Mouse (Mus musculus) liver, embryonic 11.5 days (tissue): ENCODE measurements around the gene Cib2. TPM values are rescaled to one million over a fixed set of nuclear protein-coding genes. Genes with fewer than 3 reads are reported as not detected.
"Not testable (repeated sequence)": the region's sequence is repeated elsewhere in the genome, so short reads cannot be mapped to it uniquely, and the experiment has no call there.

Experiments used
- ATAC-seq: fragments of 200-750 bp; cut with Nextera tagmentation; replicated peaks from 2 replicates; pipeline ENCODE4 v1.8.0; 2017; ENCODE audit warnings: moderate number of reproducible peaks, mild to moderate bottlenecking, moderate TSS enrichment, moderate library complexity; ENCODE audit not compliant: low FRiP score
- DNase-seq: peaks from one replicate; pipeline ENCODE4 v3.0.0-alpha.2; 2017; ENCODE audit warnings: low spot score
- H3K27ac ChIP-seq: fragments of 300-500 bp; sonication (generic); 2 replicates; pipeline ENCODE4 v1.5.1; 2014; ENCODE audit warnings: mild to moderate bottlenecking, low read depth, low read length, control low read depth
- H3K27me3 ChIP-seq: fragments of 300-500 bp; sonication (generic); replicated peaks from 2 replicates; pipeline ENCODE4 v1.6.1; 2014; ENCODE audit warnings: low read length, mixed read lengths; ENCODE audit not compliant: control insufficient read depth, insufficient read depth
- H3K36me3 ChIP-seq: fragments of 300-500 bp; sonication (generic); 2 replicates; pipeline ENCODE4 v1.6.1; 2014; ENCODE audit warnings: mild to moderate bottlenecking, low read length, moderate library complexity, mixed read lengths; ENCODE audit not compliant: control insufficient read depth, insufficient read depth
- H3K4me1 ChIP-seq: fragments of 300-500 bp; sonication (generic); replicated peaks from 2 replicates; pipeline ENCODE4 v1.6.1; 2014; ENCODE audit warnings: low read length, mixed read lengths; ENCODE audit not compliant: control insufficient read depth, insufficient read depth
- H3K4me2 ChIP-seq: fragments of 300-500 bp; sonication (generic); 2 replicates; pipeline ENCODE4 v1.6.1; 2014; ENCODE audit warnings: mild to moderate bottlenecking, control low read depth, moderate library complexity
- H3K4me3 ChIP-seq: fragments of 300-500 bp; sonication (generic); 2 replicates; pipeline ENCODE4 v1.5.1; 2014; ENCODE audit warnings: low read depth, low read length, control low read depth
- H3K9ac ChIP-seq: fragments of 300-500 bp; sonication (generic); 2 replicates; pipeline ENCODE4 v1.6.1; 2014; ENCODE audit warnings: low read depth, low read length, control low read depth
- H3K9me3 ChIP-seq: fragments of 300-500 bp; sonication (generic); 2 replicates; pipeline ENCODE4 v1.6.1; 2016; ENCODE audit warnings: low read length, inconsistent platforms, mixed read lengths; ENCODE audit not compliant: control insufficient read depth
- WGBS: fragments of 180-500 bp; shearing (Covaris S2); extraction: QIAGEN DNeasy Blood & Tissue Kit; methylation state at CpG from one replicate; pipeline ENCODE4 v1.1.7; 2014; 5-methylcytosine and 5-hydroxymethylcytosine counted together
- polyA plus RNA-seq: library from polyadenylated mRNA; unstranded; fragments of >200 nt; fragmentation: Nextera tagmentation; extraction: Ambion mirVana; gene quantifications from 2 replicates; pipeline ENCODE4 v1.2.1, GENCODE M21; 2014

Gene Cib2
- polyA plus RNA-seq, result 4.6 and 5.3 TPM in 2 replicates

DNA sequence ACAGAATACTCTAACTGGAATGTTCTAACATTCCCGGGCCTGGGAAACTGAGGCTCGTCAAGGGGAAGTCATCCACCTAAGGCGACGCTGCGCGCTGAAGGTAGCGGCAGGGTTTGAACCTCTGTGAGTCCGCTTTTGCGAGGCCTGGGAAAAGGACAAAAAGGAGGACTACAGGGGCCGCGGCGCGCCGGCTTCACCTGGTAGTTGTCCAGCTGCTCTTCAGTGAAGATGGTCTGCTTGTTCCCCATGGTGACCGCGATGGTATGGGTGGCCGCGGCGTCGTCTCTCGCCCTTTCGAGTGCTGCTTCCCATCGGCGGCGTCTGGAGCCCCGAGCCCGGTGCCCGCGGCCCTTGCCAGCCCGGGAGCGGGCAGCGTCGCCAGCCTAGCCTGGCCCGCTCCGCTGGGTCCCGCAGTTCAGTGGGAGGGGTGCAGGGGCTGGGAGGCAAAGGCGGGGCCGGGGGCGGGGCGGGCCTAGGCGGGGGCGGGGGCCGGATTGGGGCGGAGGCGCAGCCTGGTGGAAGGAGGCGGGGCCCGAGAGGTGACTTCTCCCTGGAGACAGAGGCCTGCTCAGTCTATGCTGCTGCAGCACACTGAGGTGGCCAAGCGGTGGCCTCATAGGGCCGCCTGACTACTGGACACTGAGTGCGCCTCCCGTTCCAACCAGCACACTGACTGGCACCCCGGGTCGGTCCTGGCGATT lies at the start of gene Cib2:
TSS of gene Cib2 (minus strand) at position 448 of the 701 bp plus-strand sequence.
- DNase-seq (peak; percentile 86), ATAC-seq (peak; percentile 97)
- Histone ChIP-seq H3K36me3 (no peaks in the 10 kb centered on the region), H3K4me1 (peaks cover 6% of the 10 kb centered on the region; the same call in 1 of the 2 replicates), H3K4me3 (peak within 1 kb of the TSS; percentile 59), H3K27me3 (peaks cover 7% of the 10 kb centered on the region; the same call in 1 of the 2 replicates), H3K9ac (peak within 1 kb of the TSS; percentile 62), H3K9me3 (no peaks in the 10 kb centered on the region), H3K27ac (no peak within 1 kb of the TSS), H3K4me2 (peak within 1 kb of the TSS; percentile 94)
- WGBS, result 3% methylated on average over 50 of the region's 54 CpGs

DNA sequence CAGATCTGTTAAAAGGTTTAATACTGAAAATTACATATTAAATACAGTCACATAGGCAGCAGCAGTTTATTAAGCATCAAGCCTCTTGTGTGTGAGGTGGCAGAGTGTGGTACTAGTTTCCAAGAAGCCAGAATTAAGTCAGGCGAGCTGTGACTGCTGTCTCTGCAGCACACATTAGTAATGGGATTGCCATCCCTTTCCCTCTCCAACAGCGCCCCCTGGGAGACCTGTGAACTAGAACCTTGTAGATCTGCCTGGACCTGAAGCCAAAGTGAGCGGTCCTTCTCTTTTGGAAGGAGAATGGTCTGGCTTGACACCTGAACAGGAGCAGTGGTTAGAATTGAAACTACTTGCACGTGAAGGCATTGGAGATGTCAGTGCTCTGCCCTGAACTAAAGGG lies 44.9 kb upstream of the Cib2 start:
- Histone ChIP-seq H3K4me2 (no peak overlapping the region), H3K27ac (no peak overlapping the region), H3K36me3 (peaks cover 18% of the 10 kb centered on the region), H3K9ac (no peak overlapping the region), H3K4me3 (no peak overlapping the region), H3K4me1 (no peaks in the 10 kb centered on the region), H3K27me3 (no peaks in the 10 kb centered on the region), H3K9me3 (no peaks in the 10 kb centered on the region)
- ATAC-seq (no peak), DNase-seq (peak; percentile 53)
- 59% methylated on average over 4 of the region's 4 CpGs for WGBS

DNA sequence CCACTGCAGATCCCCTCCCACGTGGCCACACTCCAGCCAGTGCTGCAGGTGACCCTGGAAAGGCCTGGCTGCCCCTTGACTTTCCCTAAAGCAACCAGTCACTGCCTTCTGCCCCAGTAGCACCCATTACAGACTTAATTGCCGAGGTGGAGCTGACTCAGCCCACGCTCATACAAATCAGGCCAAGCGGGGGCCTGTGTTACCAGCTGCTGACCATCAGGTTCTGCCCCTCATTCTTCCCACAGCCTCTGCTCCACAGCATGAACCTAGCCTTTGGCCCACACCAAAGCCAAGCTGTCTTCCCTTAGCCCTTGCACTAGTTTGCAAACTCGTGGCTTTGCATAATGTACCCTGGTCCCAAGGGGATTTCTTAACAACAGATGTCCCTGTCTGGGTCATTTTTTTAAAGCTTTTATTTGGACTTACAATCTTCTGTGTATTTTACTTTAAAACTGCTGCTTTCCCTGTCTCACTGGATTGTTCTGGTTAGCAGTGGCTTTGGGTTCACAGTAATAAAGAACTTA lies 44.2 kb upstream of the Cib2 start:
- Histone ChIP-seq H3K36me3 (peaks cover 18% of the 10 kb centered on the region), H3K27ac (no peak overlapping the region), H3K4me2 (no peak overlapping the region), H3K4me3 (no peak overlapping the region), H3K4me1 (no peaks in the 10 kb centered on the region), H3K9ac (no peak overlapping the region), H3K27me3 (no peaks in the 10 kb centered on the region), H3K9me3 (no peaks in the 10 kb centered on the region)
- ATAC-seq (no peak), DNase-seq (no peak)
- WGBS, result 87% methylated on average over 5 of the region's 5 CpGs

DNA sequence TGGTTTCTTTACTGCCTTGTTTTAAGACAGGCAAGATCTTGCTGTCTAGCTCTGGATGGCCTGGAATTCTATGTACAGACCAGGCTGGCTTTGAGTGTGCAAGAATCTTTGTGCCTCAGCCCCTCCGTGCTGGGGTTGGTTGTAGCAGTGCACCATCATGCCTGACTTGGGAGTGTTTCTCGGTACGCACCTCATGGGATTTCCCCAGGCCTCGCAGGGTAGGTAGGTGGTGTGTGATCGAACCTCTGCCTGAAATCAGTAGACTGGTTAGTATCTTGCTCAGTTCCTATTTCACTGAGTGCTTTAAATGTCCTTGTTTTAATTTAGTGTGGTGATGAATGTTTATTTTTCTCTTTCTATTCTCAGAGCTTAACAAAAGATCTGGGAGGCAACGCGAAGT lies 42.9 kb upstream of the Cib2 start:
- no peak overlapping the region for H3K27ac ChIP-seq
- H3K27me3 ChIP-seq, result no peaks in the 10 kb centered on the region
- ATAC-seq (no peak), DNase-seq (no peak)
- no peaks in the 10 kb centered on the region for H3K9me3 ChIP-seq
- H3K4me3 ChIP-seq, result no peak overlapping the region
- no peak overlapping the region for H3K9ac ChIP-seq
- peaks cover 21% of the 10 kb centered on the region for H3K36me3 ChIP-seq
- H3K4me1 ChIP-seq, result no peaks in the 10 kb centered on the region
- H3K4me2 ChIP-seq, result no peak overlapping the region
- WGBS, result 91% methylated on average over 7 of the region's 7 CpGs

DNA sequence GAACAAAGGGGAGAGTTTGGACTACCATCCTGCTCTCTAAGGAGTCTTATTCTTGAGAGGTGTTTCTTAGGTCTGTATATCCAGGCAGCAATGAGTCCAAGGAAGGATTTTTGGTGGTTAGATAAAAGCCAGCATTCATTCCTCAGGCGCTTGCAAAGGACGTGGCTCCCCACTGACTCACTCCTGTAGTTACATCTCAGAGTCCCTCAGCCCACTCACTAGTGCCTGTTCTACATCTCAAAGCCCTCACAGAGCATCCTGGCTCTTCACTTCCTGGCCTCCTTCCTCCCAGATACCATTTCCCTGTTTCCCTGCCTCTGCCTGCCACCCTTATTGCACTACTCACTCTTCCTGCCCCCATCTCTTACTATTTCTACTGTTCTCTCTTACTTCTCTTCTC lies 42.4 kb upstream of the Cib2 start:
- ATAC-seq, result no peak
- no peak overlapping the region for H3K4me3 ChIP-seq
- H3K4me1 ChIP-seq, result no peaks in the 10 kb centered on the region
- no peak overlapping the region for H3K27ac ChIP-seq
- DNase-seq, result no peak
- WGBS, result 88% methylated on average over 2 of the region's 2 CpGs
- H3K27me3 ChIP-seq, result no peaks in the 10 kb centered on the region
- no peaks in the 10 kb centered on the region for H3K9me3 ChIP-seq
- H3K4me2 ChIP-seq, result no peak overlapping the region
- H3K9ac ChIP-seq, result no peak overlapping the region
- peaks cover 25% of the 10 kb centered on the region for H3K36me3 ChIP-seq

DNA sequence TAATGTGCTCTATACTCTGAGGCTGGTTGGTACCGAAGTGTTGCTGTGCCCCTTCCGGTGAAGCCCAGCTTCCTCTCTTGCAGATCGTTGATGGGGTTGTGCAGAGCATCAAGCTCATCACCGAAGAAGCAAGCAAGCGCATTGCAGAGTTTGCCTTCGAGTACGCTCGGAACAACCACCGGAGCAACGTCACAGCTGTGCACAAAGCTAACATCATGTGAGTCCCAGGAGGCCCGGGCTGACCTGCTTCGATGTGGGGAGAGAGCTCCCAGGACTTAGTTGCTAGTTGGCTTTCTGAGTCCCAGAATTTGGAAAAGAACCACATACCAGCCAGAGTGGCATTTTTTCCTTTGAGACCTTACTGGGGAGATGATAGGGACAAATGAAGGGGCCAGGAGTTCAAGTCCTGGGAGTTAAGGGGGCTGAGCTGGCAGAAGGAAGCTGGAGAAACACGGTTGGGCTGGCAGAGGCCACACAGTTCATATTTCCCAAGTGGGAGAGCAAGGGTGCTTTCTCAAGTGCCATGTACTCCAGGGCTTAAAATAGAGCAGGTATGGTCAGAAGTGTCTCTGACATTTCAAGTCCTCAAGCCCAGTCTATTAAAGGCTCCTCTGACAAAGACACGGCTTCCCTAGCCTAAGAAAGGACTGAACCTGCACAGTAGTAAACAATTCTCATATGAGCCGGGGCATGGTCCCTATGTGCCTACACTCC lies 36.9 kb upstream of the Cib2 start:
- Histone ChIP-seq H3K9ac (no peak overlapping the region), H3K4me3 (no peak overlapping the region), H3K36me3 (peaks cover 50% of the 10 kb centered on the region), H3K4me1 (no peaks in the 10 kb centered on the region), H3K9me3 (no peaks in the 10 kb centered on the region), H3K27ac (no peak overlapping the region), H3K27me3 (no peaks in the 10 kb centered on the region), H3K4me2 (no peak overlapping the region)
- ATAC-seq (no peak), DNase-seq (no peak)
- 89% methylated on average over 15 of the region's 15 CpGs for WGBS

DNA sequence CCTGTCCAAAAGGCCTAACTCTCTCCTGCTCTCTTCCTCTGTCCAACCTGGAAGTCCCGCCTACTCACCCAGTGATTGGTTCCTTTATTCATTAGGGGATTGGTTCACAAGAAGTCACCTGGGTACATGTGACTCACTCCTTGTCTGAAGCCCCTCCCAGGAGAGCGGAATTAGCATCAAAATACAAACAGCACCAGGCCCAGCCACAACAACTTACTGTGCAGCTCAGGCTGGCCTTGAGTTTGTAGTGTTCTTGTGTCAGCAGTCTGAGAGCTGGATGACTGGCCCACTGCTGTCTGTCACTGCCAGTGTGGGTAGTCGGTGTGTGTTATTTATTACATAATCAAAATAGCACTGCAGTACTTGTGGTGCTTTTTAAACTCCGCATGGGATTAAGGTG lies 33.6 kb upstream of the Cib2 start:
- not testable (repeated sequence) for DNase-seq, ATAC-seq, H3K27ac ChIP-seq, H3K4me1 ChIP-seq, H3K4me3 ChIP-seq, H3K27me3 ChIP-seq, H3K9ac ChIP-seq, H3K4me2 ChIP-seq, H3K9me3 ChIP-seq
- WGBS, result 87% methylated on average over 4 of the region's 4 CpGs
- peaks cover 50% of the 10 kb centered on the region for H3K36me3 ChIP-seq

DNA sequence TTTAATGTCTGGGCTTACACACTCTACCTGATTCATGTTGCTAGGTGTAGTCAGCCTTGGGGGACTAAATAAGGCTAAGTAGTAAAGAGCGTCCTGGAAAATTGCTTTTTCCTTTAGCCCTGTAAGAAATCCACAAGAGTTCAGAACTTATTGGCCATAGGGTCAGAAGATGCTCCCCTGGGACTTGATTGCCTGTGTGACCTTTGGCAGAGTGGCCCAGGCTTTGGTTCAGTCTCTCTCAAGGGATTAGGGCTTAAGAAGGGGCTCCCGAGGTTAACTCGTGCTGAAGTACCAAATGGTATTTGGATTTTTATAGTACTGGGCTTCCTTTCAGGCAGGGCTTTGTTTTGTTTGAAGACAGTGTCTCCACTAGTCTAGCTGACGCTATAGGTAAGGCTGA lies 27.8 kb upstream of the Cib2 start:
- Histone ChIP-seq H3K36me3 (peaks cover 16% of the 10 kb centered on the region), H3K4me1 (peaks cover 8% of the 10 kb centered on the region), H3K4me2 (peak overlapping the region; percentile 76), H3K27ac (no peak overlapping the region), H3K4me3 (peak overlapping the region; percentile 96), H3K27me3 (no peaks in the 10 kb centered on the region), H3K9ac (no peak overlapping the region), H3K9me3 (no peaks in the 10 kb centered on the region)
- WGBS, result 79% methylated on average over 4 of the region's 4 CpGs
- DNase-seq (no peak), ATAC-seq (no peak)
